In the genomic region with DNA sequence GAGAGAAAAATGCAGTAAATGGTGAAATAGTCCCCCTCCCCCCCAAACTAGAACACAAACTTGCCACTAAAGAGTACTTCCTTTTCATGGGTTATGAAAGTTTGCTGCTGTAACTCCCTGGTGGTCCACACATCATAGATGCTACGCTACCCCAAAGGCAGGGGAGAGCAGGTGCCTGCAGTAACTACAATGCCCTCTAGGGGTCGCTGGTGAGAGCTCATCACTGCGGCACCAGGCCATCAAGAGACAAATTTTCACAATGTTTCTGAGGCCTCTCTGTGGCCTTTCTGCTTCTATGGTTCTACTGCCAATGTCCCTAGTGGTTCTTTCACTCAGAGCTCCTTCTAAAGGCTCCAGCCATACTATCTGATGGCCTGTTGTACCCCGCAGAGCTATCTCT, we compare ENCODE assay signal across 8 mouse cellular contexts. TPM values are rescaled to one million over a fixed set of nuclear protein-coding genes. Genes with fewer than 3 reads are reported as not detected.
DNase-seq lines count a peak whose midpoint lies in the region; ATAC-seq and TF ChIP-seq lines count a peak whose summit lies in the region.

No protein-coding gene starts in this region.

- no peaks in the 10 kb centered on the region for H3K4me1 ChIP-seq in midbrain, postnatal 0 days (ENCODE audit: insufficient read depth, low read length)

- no peak overlapping the region for H3K4me2 ChIP-seq in midbrain, postnatal 0 days (ENCODE audit: low read depth, low read length, poor library complexity, severe bottlenecking)

- H3K9ac ChIP-seq in midbrain, postnatal 0 days (replicated peaks; ENCODE audit: low read length, poor library complexity, severe bottlenecking), result no peak overlapping the region

- peak; percentile 68 for DNase-seq in adrenal gland, postnatal 14 days
- DNase-seq in adrenal gland, postnatal 4 days (ENCODE audit: low spot score in 2 of 2), result no peak
- DNase-seq in left cerebral cortex, adult 2 months (ENCODE audit: extremely low spot score in 1 of 2, low spot score in 2 of 2), result peak in 1 of 2 experiments; percentile 50
- DNase-seq in left cerebral cortex, postnatal 25 days (ENCODE audit: low spot score in 2 of 2), result no peak
- DNase-seq in MEL-GATA-1-ER (ENCODE audit: extremely low read depth, low read depth), result peak; percentile 21
- DNase-seq in embryo, embryonic 10 days (ENCODE audit: low spot score), result peak; percentile 66
- peak; percentile 60 for DNase-seq in midbrain, postnatal 0 days (ENCODE audit: low spot score)
- no peak for DNase-seq in Muller cell, postnatal 12 days (ENCODE audit: inconsistent ontology term)

- intact Hi-C loops in left cerebral cortex, adult 2 months (cut with DNase I), result loop anchor here (5.0 kb wide), 4 partner anchors 134 to 314 kb away; a partner anchor contains a TSS
- intact Hi-C loops in left cerebral cortex, postnatal 25 days (cut with DNase I), result loop anchor here (5.0 to 10.0 kb wide), 4 partner anchors 134 to 316 kb away; no protein-coding TSS in a partner anchor

- peak; percentile 77 for TF ChIP-seq CTCF in left cerebral cortex, adult 2 months (IDR thresholded peaks at IDR 0.05)
- TF ChIP-seq CTCF in midbrain, postnatal 0 days (IDR thresholded peaks at IDR 0.05), result peak; percentile 88

- no peak overlapping the region for H3K4me3 ChIP-seq in left cerebral cortex, adult 2 months
- no peak overlapping the region for H3K4me3 ChIP-seq in midbrain, postnatal 0 days (ENCODE audit: low read depth, low read length)

- no peak overlapping the region for H3K27ac ChIP-seq in left cerebral cortex, adult 2 months
- no peak overlapping the region for H3K27ac ChIP-seq in midbrain, postnatal 0 days (ENCODE audit: low read depth, low read length)

- ATAC-seq in midbrain, postnatal 0 days (ENCODE audit: low FRiP score), result no peak

- no peaks in the 10 kb centered on the region for H3K9me3 ChIP-seq in midbrain, postnatal 0 days (ENCODE audit: low read length)

- no peaks in the 10 kb centered on the region for H3K36me3 ChIP-seq in midbrain, postnatal 0 days (ENCODE audit: insufficient read depth, low read length)

- 26% methylated on average over 4 of the region's 4 CpGs for WGBS in midbrain, postnatal 0 days

- H3K27me3 ChIP-seq in midbrain, postnatal 0 days (ENCODE audit: insufficient read depth, low read length), result no peaks in the 10 kb centered on the region

RNA-seq across cellular contexts. Expression of a gene that starts 38.6 kb away (rescaled TPM):
- total RNA-seq in adrenal gland, postnatal 14 days (2021), result 0.83 and 1.2 TPM in 2 replicates
- total RNA-seq in adrenal gland, postnatal 4 days (2021), result 1 to 10 TPM; 2.1 to 2.3 TPM
- not detected for total RNA-seq in left cerebral cortex, adult 2 months (2021)
- under 1 TPM in 1 of 2 experiments, not detected in 1; 0.23 TPM for total RNA-seq in left cerebral cortex, postnatal 25 days (2021)
- 0.44 and 0.61 TPM in 2 replicates for total RNA-seq in midbrain, postnatal 0 days (2014; rRNA removed)
- polyA plus RNA-seq in midbrain, postnatal 0 days (2015; fragmentation: Nextera tagmentation; extraction: Ambion mirVana), result 0.33 and 0.53 TPM in 2 replicates

Comparison
In these comparisons a context has a peak if more than half of its experiments do, and no peak if none do; other contexts are left out.
1. DNase-seq: peak in adrenal gland, postnatal 14 days (single experiment), MEL-GATA-1-ER (single experiment), embryo, embryonic 10 days (single experiment) and midbrain, postnatal 0 days (single experiment); none in adrenal gland, postnatal 4 days (0 of 2), left cerebral cortex, postnatal 25 days (0 of 2) and Muller cell, postnatal 12 days (single experiment).